In genomic region chr11:95688981-95689380, GRCm38 (mm10) we compare ENCODE assay signal across 8 mouse cellular contexts. TPM values are rescaled to one million over a fixed set of nuclear protein-coding genes. Genes with fewer than 3 reads are reported as not detected.
A peak's percentile ranks its signal among the peaks of the same experiment; 100 is the strongest.
DNase-seq lines count a peak whose midpoint lies in the region; ATAC-seq lines count a peak whose summit lies in the region.

No protein-coding gene starts in this region.

- peaks cover 58% of the 10 kb centered on the region for H3K4me1 ChIP-seq in megakaryocyte, embryonic 14.5 days

- H3K36me3 ChIP-seq in megakaryocyte, embryonic 14.5 days (replicated peaks; ENCODE audit: low read length): no peaks in the 10 kb centered on the region

- H3K9me3 ChIP-seq in megakaryocyte, embryonic 14.5 days: no peaks in the 10 kb centered on the region

- H3K4me3 ChIP-seq in megakaryocyte, embryonic 14.5 days (replicated peaks): peak overlapping the region; percentile 85

- ATAC-seq in common myeloid progenitor, adult 5-6 weeks (replicated peaks; ENCODE audit: low read depth, poor library complexity, severe bottlenecking): peak; percentile 23
- ATAC-seq in inflammation-experienced regulatory T-cells, adult 6 months: peak; percentile 14

- DNase-seq in kidney, postnatal 36 days: peak; percentile 23 to 42
- no peak for DNase-seq in kidney, adult 11 months
- DNase-seq in retina, embryonic 14.5 days (ENCODE audit: low spot score): no peak
- no peak for DNase-seq in gastrocnemius, postnatal 10 days
- no peak for DNase-seq in cerebellum, postnatal 14 days

- peaks cover 87% of the 10 kb centered on the region for H3K27me3 ChIP-seq in megakaryocyte, embryonic 14.5 days (replicated peaks)

RNA-seq across cellular contexts. Expression of gene Phb, which starts 22.2 kb away (rescaled TPM):
- total RNA-seq in common myeloid progenitor, adult 5-6 weeks (2017): 116 and 119 TPM in 2 replicates
- polyA plus RNA-seq in inflammation-experienced regulatory T-cells, adult 6 months (2017; shearing (Covaris generic)): 100 to 1,000 TPM; 114 to 161 (median 126) TPM
- polyA plus RNA-seq in megakaryocyte, embryonic 14.5 days (2012; ENCODE audit: insufficient read depth, low replicate concordance): 17.5 and 20.8 TPM in 2 replicates
- 100 to 1,000 TPM; 139 to 155 TPM for total RNA-seq in gastrocnemius, postnatal 10 days (2021)

RNA-seq across cellular contexts. Expression of gene Zfp652, which starts 23.5 kb away (rescaled TPM):
- 19.7 and 22.2 TPM in 2 replicates for total RNA-seq in common myeloid progenitor, adult 5-6 weeks (2017)
- polyA plus RNA-seq in inflammation-experienced regulatory T-cells, adult 6 months (2017; shearing (Covaris generic)): 10 to 100 TPM in 2 of 3 experiments, 1 to 10 TPM in 1; 5.3 to 13.4 (median 11.7) TPM
- 18.2 and 19.8 TPM in 2 replicates for polyA plus RNA-seq in megakaryocyte, embryonic 14.5 days (2012; ENCODE audit: insufficient read depth, low replicate concordance)
- total RNA-seq in gastrocnemius, postnatal 10 days (2021): 10 to 100 TPM; 51.1 to 54.5 TPM

RNA-seq across cellular contexts. Expression of gene B130006D01Rik, which starts 34.4 kb away (rescaled TPM):
- total RNA-seq in common myeloid progenitor, adult 5-6 weeks (2017): 1.5 and 1.6 TPM in 2 replicates
- 1 to 10 TPM; 2.7 to 6.6 (median 6.6) TPM for polyA plus RNA-seq in inflammation-experienced regulatory T-cells, adult 6 months (2017; shearing (Covaris generic))
- not detected in 2 replicates for polyA plus RNA-seq in megakaryocyte, embryonic 14.5 days (2012; ENCODE audit: insufficient read depth, low replicate concordance)
- under 1 TPM; 0.42 to 0.90 TPM for total RNA-seq in gastrocnemius, postnatal 10 days (2021)

Comparison
In these comparisons a context has a peak if more than half of its experiments do, and no peak if none do; other contexts are left out.
1. DNase-seq: peak in kidney, postnatal 36 days (2 of 2); none in kidney, adult 11 months (single experiment), retina, embryonic 14.5 days (single experiment), gastrocnemius, postnatal 10 days (single experiment) and cerebellum, postnatal 14 days (0 of 2).